Mouse (Mus musculus) hematopoietic stem cell, adult 5-6 weeks (primary cell): Measurements from ENCODE around the gene Vpreb3. TPM values are rescaled to one million over a fixed set of nuclear protein-coding genes. Genes with fewer than 3 reads are reported as not detected.
A peak's percentile ranks its signal among the peaks of the same experiment; 100 is the strongest.
"Not testable (repeated sequence)": the region's sequence is repeated elsewhere in the genome, so short reads cannot be mapped to it uniquely, and the experiment has no call there.

Experiments used
- ATAC-seq, 2 experiments: fragments of 125-278 bp in 1 of 2; replicated peaks in 1 of 2; 2 replicates each; pipeline ENCODE4 v1.8.0; 2016 to 2017; ENCODE audit warnings: inconsistent platforms in 2 of 2, mild to moderate bottlenecking in 2 of 2, moderate number of reproducible peaks in 2 of 2, low read depth in 1 of 2, moderate TSS enrichment in 1 of 2; ENCODE audit not compliant: low FRiP score in 2 of 2, poor library complexity in 2 of 2, severe bottlenecking in 2 of 2, insufficient read depth in 1 of 2, low TSS enrichment in 1 of 2
- total RNA-seq: library from RNA; stranded (forward); fragments of 172-1452, 232-1000 nt; gene quantifications from 2 replicates; pipeline ENCODE4 v1.2.3, GENCODE M21; 2017

Vpreb3 gene
- total RNA-seq, 1 experiment from 2014 or later: not detected

GRCm38 (mm10) chr10:75945896-75946295 lies 3.0 kb downstream of the Vpreb3 start:
- ATAC-seq: no peak

GRCm38 (mm10) chr10:75948079-75948478 lies 5.2 kb downstream of the Vpreb3 start:
- ATAC-seq: no peak

GRCm38 (mm10) chr10:75949053-75950045 lies 6.5 kb downstream of the Vpreb3 start:
- ATAC-seq: no peak

- no peak for ATAC-seq
These were observed 7.9 kb downstream of the Vpreb3 start for GRCm38 (mm10) chr10:75950791-75951210.

GRCm38 (mm10) chr10:75951424-75952050 lies 8.7 kb downstream of the Vpreb3 start:
- ATAC-seq: peak; percentile 36 to 38; a peak in 2 of 4 replicates

- peak; percentile 34 to 42; a peak in 3 of 4 replicates for ATAC-seq
These were observed 11.5 kb downstream of the Vpreb3 start, which contains the start of gene Gm5134 for GRCm38 (mm10) chr10:75954381-75954811. Gene Gm5134, plus strand, starts transcription at chr10:75954514.

- ATAC-seq: no peak
These were observed 31.0 kb downstream of the Vpreb3 start for GRCm38 (mm10) chr10:75973846-75974245.

GRCm38 (mm10) chr10:75975216-75975615 lies 32.4 kb downstream of the Vpreb3 start:
- no peak for ATAC-seq

- ATAC-seq: peak; percentile 92 to 93
These were observed 35.4 kb downstream of the Vpreb3 start for GRCm38 (mm10) chr10:75978119-75978834.

- no peak for ATAC-seq
These were observed 35.9 kb downstream of the Vpreb3 start for GRCm38 (mm10) chr10:75978835-75979157.

- no peak for ATAC-seq
These were observed 36.6 kb downstream of the Vpreb3 start for GRCm38 (mm10) chr10:75979432-75979831.

- no peak for ATAC-seq
These were observed 47.7 kb downstream of the Vpreb3 start for GRCm38 (mm10) chr10:75990430-75991042.

- ATAC-seq: no peak
These were observed 50.9 kb downstream of the Vpreb3 start for GRCm38 (mm10) chr10:75993616-75994240.

- not testable (repeated sequence) for ATAC-seq
These were observed 51.8 kb downstream of the Vpreb3 start for GRCm38 (mm10) chr10:75994531-75995210.

GRCm38 (mm10) chr10:75995463-75995862 lies 52.6 kb downstream of the Vpreb3 start:
- no peak for ATAC-seq

- no peak for ATAC-seq
These were observed 53.5 kb downstream of the Vpreb3 start for GRCm38 (mm10) chr10:75996315-75996714.
